Mouse (Mus musculus) spleen, adult 2 months (tissue): ENCODE measurements around the gene Med24. TPM values are rescaled to one million over a fixed set of nuclear protein-coding genes. Genes with fewer than 3 reads are reported as not detected.

ENCODE experiments used
- DNase-seq, 2 experiments: peaks; one replicate each; pipeline versions ENCODE4 v3.0.0 to v3.0.0-alpha.2; 2012 to 2021; ENCODE audit warnings: low spot score in 2 of 2, low read depth in 1 of 2
- H3K27ac ChIP-seq: fragments of 200-500 bp; 2 replicates; pipeline ENCODE4 v1.5.1; 2012; ENCODE audit warnings: low read length, inconsistent platforms; ENCODE audit not compliant: insufficient read depth
- H3K27me3 ChIP-seq: fragments of 200-500 bp; 2 replicates; pipeline ENCODE4 v1.6.1; 2012; ENCODE audit warnings: mild to moderate bottlenecking, moderate library complexity, low read length, inconsistent platforms; ENCODE audit not compliant: control insufficient read depth, insufficient read depth
- H3K36me3 ChIP-seq: fragments of 200-500 bp; 2 replicates; pipeline ENCODE4 v1.6.1; 2012; ENCODE audit warnings: mild to moderate bottlenecking, low read length, inconsistent platforms; ENCODE audit not compliant: control insufficient read depth, insufficient read depth
- H3K4me1 ChIP-seq: fragments of 200-500 bp; 2 replicates; pipeline ENCODE4 v1.6.1; 2011; ENCODE audit warnings: inconsistent platforms; ENCODE audit not compliant: control insufficient read depth, insufficient read depth, insufficient read length
- H3K4me3 ChIP-seq: fragments of 200-500 bp; 2 replicates; pipeline ENCODE4 v1.5.1; 2011; ENCODE audit warnings: mild to moderate bottlenecking, inconsistent platforms; ENCODE audit not compliant: insufficient read depth, insufficient read length; ENCODE audit errors: extremely low read depth
- CTCF ChIP-seq: fragments of 200-500 bp; IDR thresholded peaks from 2 replicates; pipeline ENCODE4 v1.5.1; 2011; ENCODE audit warnings: mild to moderate bottlenecking, inconsistent platforms; ENCODE audit not compliant: insufficient read depth, insufficient read length, insufficient replicate concordance; ENCODE audit errors: extremely low read depth
- POLR2A ChIP-seq: fragments of 200-500 bp; IDR thresholded peaks from 2 replicates; pipeline ENCODE4 v1.6.1; 2011; ENCODE audit warnings: low read depth, low read length, inconsistent platforms
- WGBS: fragments of 180-500 bp; shearing (Covaris S2); methylation state at CpG from one replicate; pipeline ENCODE4 v1.1.7; 2018; 5-methylcytosine and 5-hydroxymethylcytosine counted together
- polyA plus RNA-seq: library from polyadenylated mRNA; depleted of rRNA; stranded (reverse); fragments of >200 nt; gene quantifications from 2 replicates; pipeline ENCODE4 v1.2.3, GENCODE M21; 2012; rRNA removed

The Med24 gene
- 53.6 and 69.1 TPM in 2 replicates for polyA plus RNA-seq

DNA sequence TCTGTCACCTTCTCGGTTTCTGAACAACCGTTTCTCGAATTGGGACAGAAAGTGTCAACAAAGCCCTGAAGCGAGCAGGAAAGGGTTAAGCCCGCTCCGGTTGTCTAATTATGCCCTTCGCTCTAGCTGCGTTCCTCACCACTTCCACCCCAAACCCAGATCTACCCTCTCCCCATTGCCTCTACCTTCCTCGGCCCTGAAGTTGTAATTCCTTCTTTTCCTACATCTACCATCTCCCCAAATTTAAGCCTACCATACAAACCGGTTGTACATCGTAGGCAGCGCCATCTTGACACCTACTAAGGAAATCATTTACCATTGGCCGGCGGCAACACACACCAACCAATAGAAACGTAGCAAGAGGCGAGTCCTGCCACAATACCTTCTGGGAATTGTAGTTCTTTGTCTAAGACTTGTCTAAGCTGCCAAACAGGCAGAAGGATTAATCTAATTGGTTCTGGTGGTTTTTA is at the start of gene Med24:
Med24 (minus strand) TSS at position 317 of the 470 bp plus-strand sequence.
- peak within 1 kb of the TSS; percentile 66 for H3K4me3 ChIP-seq
- WGBS: 0% methylated on average over 16 of the region's 16 CpGs
- peaks cover 4% of the 10 kb centered on the region; the same call in 1 of the 2 replicates for H3K4me1 ChIP-seq
- no peak within 1 kb of the TSS for H3K27ac ChIP-seq
- DNase-seq: peak; percentile 83 to 85
- H3K36me3 ChIP-seq: peaks cover 2% of the 10 kb centered on the region
- TF ChIP-seq POLR2A (no peak), CTCF (no peak)
- H3K27me3 ChIP-seq: no peaks in the 10 kb centered on the region

DNA sequence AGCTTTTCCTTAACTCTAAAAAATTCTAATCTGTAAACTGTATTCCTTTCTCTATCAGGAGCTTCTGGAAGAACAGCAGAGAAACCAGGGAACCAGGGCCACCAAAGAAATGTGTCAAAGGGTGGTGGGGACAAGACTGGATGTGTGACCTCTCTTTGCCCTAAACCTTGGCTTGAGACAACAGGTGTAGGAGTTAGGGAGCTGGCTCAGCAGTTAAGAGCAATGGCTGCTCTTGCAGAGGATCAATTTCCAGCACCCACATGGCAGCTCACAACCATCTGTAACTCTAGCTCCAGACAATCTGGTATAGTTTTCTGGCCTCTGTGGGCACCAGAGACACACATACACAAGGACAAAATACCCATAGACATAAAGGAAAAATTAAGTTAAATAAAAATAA is 48.7 kb upstream of the Med24 start:
- H3K27me3 ChIP-seq: no peaks in the 10 kb centered on the region
- no peak overlapping the region for H3K27ac ChIP-seq
- no peak for TF ChIP-seq CTCF
- no peaks in the 10 kb centered on the region for H3K36me3 ChIP-seq
- H3K4me3 ChIP-seq: no peak overlapping the region
- no peak for DNase-seq
- peaks cover 25% of the 10 kb centered on the region for H3K4me1 ChIP-seq

- TF ChIP-seq CTCF (no peak), POLR2A (no peak)
- no peaks in the 10 kb centered on the region for H3K36me3 ChIP-seq
- no peaks in the 10 kb centered on the region for H3K27me3 ChIP-seq
- WGBS: 28% methylated on average over 9 of the region's 9 CpGs
- no peak overlapping the region; the same call in 1 of the 2 replicates for H3K27ac ChIP-seq
- H3K4me3 ChIP-seq: no peak overlapping the region
- DNase-seq: no peak
- peaks cover 20% of the 10 kb centered on the region for H3K4me1 ChIP-seq
Measured at GRCm38 (mm10) chr11:98776843-98777590, 47.8 kb upstream of the Med24 start.

- Histone ChIP-seq H3K27me3 (no peaks in the 10 kb centered on the region), H3K4me3 (no peak overlapping the region), H3K36me3 (no peaks in the 10 kb centered on the region), H3K27ac (peak overlapping the region; percentile 6), H3K4me1 (peaks cover 23% of the 10 kb centered on the region)
- TF ChIP-seq POLR2A: no peak
- TF ChIP-seq CTCF: no peak
- WGBS: 52% methylated on average over 12 of the region's 12 CpGs
- DNase-seq: no peak
Measured at GRCm38 (mm10) chr11:98776052-98776764, 47.0 kb upstream of the Med24 start.

- Histone ChIP-seq H3K4me3 (peak overlapping the region; percentile 46), H3K27me3 (no peaks in the 10 kb centered on the region), H3K4me1 (peaks cover 25% of the 10 kb centered on the region), H3K36me3 (no peaks in the 10 kb centered on the region), H3K27ac (peak overlapping the region; percentile 6)
- DNase-seq: peak in 1 of 2 experiments; percentile 81
- TF ChIP-seq CTCF (no peak), POLR2A (no peak)
- WGBS: under 1% methylated on average over 15 of the region's 15 CpGs
Measured at GRCm38 (mm10) chr11:98775348-98776051, 46.3 kb upstream of the Med24 start.

GRCm38 (mm10) chr11:98774582-98775347 is 45.5 kb upstream of the Med24 start, which contains the start of gene Nr1d1:
TSS of gene Nr1d1 (minus strand) at chr11:98775333.
- 2% methylated on average over 22 of the region's 22 CpGs for WGBS
- H3K4me3 ChIP-seq: peak within 1 kb of the TSS; percentile 46
- H3K4me1 ChIP-seq: peaks cover 33% of the 10 kb centered on the region
- no peaks in the 10 kb centered on the region for H3K27me3 ChIP-seq
- TF ChIP-seq CTCF (no peak), POLR2A (no peak; the same call in 1 of the 2 replicates)
- H3K27ac ChIP-seq: peak within 1 kb of the TSS; percentile 60
- no peak for DNase-seq
- no peaks in the 10 kb centered on the region for H3K36me3 ChIP-seq
